Mouse (Mus musculus) ES-E14 (cell line): ENCODE measurements around the gene Anxa9.

Source experiments
- HCFC1 ChIP-seq: IDR thresholded peaks from 2 replicates; pipeline ENCODE4 v1.6.1; 2012; ENCODE audit warnings: low read length, inconsistent platforms, borderline replicate concordance; ENCODE audit not compliant: insufficient read depth
- ZNF384 ChIP-seq: IDR thresholded peaks from 2 replicates; pipeline ENCODE4 v1.6.1; 2012; ENCODE audit warnings: low read depth, low read length, inconsistent platforms

DNA sequence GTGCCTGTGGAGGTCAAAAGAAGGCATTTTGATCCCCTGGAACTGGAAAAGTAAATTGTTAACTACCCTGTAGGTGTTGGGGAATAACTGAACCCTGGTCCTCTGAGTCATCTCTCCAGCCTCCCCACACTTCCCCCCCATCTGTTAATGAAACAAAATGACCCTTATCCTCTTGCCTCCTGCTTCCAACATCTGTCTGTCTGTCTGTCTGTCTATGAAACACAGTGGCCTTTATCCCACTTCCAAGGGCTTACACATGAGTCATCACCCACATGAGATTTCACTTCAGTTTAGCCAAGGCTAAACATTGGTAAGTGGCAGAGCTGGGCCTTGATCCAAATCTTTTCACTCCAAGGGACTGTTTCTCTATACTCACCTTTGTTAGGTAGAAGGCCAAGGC is 39.1 kb downstream of the Anxa9 start:
- no peak for TF ChIP-seq ZNF384
- no peak for TF ChIP-seq HCFC1
